Mouse (Mus musculus): ENCODE results near the gene Rtf2.

The Rtf2 gene

DNA sequence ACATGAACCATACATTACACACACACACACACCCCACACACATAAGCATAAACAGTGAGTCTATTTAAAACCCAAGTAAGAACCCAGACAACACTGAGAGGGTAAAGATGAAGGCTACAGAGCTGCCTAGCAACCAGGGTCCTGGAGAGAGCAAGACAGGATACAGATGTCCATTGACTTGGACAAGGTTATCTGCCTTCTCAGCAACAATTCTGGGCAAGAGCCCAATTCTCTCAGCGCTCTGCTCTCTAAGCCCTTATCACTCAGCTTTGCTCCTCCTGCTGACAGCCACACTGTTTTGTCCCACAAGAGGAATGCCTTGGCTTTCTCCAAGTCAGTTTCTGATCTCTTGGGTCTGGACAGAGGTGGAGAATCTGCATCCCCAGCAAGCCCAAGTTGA lies 9.7 kb upstream of the Rtf2 start:
- in situ Hi-C loops (cut with MboI; ENCODE audit: unreplicated experiment in 2 of 2): loop anchor here (25.0 kb wide), 2 partner anchors 1032 to 1907 kb away; partner anchors contain the start of gene Gm20721 (in 2 of the 2)

DNA sequence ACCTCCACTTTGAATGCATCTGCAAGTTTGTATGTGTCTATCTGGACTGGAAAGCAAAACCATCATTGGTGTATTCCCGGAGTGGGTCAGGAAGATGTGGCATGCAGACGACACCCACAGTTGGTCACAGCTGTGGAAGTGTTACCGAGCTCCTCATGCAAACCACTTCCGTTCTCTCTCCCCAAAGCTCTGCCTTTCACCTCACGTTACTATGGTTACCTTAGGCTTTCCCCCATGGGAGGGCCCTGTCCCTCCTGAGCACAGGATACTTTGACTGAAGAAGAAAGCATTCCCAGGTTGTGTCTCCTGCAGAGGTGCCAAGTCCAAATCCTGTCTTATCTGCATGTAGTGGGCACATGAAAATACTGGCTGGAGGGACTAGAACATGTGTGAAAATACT lies 6.6 kb upstream of the Rtf2 start:
- in situ Hi-C loops (cut with MboI; ENCODE audit: unreplicated experiment in 2 of 2): loop anchor here (25.0 kb wide), 2 partner anchors 1029 to 1904 kb away; partner anchors contain the start of gene Gm20721 (in 2 of the 2)

DNA sequence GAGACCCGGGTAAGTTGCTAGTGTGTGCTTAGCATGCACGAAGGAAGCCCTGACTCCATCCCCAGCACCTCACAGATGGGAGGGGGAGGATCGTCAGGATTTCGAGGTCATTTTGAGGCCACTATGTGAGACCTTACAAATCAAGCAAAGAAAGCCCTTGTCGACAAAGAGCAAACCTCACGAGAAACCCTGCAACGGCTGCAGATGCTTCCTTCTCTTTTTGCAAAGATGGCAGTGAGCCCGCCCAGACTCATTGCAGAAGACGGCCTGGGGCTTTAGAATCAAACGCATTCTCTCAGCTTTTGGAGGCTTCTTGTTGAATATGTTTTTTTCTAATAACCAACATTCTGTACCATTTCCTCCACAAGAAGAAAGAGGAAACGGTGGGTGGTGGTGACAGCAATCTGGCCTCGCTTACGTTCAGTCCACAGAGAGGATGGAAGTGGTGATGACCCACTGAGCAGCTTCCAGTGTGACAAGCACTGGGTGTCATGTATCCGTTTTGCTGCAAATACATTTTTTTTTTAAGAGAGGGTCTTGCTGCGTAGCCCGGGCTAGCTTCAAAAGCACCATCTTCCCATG lies 2.9 kb upstream of the Rtf2 start:
- in situ Hi-C loops (cut with MboI; ENCODE audit: unreplicated experiment in 2 of 2): loop anchor here (25.0 kb wide), 2 partner anchors 1025 to 1900 kb away; partner anchors contain the start of gene Gm20721 (in 2 of the 2)

DNA sequence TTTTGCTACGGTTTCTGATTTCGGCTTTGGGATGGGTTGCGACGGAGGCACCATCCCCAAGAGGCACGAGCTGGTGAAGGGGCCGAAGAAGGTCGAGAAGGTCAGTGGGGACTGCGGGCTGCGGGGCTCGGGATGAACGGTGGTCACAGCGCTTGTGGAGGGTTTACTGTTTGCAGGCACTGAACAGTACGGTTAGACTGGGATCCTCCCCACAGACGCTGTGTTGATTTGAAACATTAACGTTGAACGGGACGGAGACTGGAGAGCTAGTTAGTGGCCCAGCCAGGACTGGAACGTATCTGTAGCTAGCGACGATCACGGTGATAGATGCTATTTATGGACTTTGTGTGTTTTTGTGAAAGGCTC lies 267 bp downstream of the Rtf2 start:
- in situ Hi-C loops (cut with MboI; ENCODE audit: unreplicated experiment in 2 of 2): loop anchor here (5.0 to 25.0 kb wide), 3 partner anchors 58 to 1897 kb away; partner anchors contain the start of gene Gm20721 (in 2 of the 2)

DNA sequence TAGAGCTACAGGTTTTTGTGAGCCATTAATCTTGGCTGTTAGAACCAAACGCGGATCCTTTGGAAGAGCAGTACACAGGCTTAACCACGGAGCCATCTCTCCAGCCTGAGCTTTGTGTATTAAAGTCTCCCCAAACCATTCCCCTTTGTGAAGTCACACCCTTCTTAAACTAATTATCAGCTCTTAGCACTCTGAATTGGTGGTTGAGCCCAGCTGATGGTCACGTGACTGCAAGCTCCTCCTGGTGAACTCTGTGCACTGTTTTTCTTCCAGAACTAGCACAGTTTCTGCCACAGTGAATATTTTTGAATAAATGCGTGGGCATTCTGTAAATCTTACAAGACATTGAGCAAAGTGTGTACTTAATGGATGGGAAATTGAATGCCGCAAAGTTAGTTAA lies 820 bp downstream of the Rtf2 start:
- in situ Hi-C loops (cut with MboI; ENCODE audit: unreplicated experiment in 2 of 2): loop anchor here (5.0 to 25.0 kb wide), 3 partner anchors 59 to 1896 kb away; partner anchors contain the start of gene Gm20721 (in 2 of the 2)

DNA sequence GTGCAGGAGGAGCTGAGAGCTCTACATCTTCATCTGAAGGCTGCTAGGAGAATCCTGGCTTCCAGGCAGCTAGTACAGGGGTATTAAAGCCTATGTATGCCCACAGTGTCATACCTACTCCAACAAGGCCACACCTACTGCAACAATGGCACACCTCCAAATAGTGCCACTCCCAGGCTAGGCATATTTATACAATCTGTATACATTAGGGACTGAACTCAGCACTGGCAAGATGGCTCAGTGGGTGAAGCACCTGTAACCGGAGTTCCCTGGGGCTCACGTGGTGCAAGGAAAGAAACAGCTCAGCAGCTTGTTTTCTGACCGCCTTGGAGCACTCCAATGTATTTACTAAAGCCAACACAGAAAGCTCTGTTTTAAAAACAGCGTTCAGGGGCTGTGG lies 5.3 kb downstream of the Rtf2 start:
- in situ Hi-C loops (cut with MboI; ENCODE audit: unreplicated experiment in 2 of 2): loop anchor here (5.0 to 25.0 kb wide), 3 partner anchors 68 to 1892 kb away; partner anchors contain the start of gene Gm20721 (in 2 of the 2)

DNA sequence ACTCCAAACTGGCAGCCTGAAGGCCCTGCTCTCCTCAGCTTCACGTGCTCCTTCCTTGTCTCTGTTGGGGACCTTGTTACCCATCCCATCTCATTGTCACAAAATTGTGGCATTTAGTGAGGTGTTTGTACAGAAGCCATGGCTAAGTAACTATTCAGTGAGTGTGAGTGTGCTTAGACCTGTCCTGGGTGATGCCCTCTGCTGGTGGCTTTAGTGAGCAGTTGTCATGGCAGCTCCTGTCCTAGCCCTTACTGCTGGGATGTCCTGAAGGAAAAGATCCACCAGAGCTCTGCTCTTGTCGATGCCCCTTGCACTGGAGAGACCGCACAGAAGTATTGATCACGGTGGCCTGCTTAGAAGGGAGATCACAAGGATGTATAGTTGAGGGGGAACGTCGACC lies 7.0 kb downstream of the Rtf2 start:
- in situ Hi-C loops (cut with MboI; ENCODE audit: unreplicated experiment in 2 of 2): loop anchor here (5.0 to 25.0 kb wide), 3 partner anchors 70 to 1890 kb away; partner anchors contain the start of gene Gm20721 (in 2 of the 2)

DNA sequence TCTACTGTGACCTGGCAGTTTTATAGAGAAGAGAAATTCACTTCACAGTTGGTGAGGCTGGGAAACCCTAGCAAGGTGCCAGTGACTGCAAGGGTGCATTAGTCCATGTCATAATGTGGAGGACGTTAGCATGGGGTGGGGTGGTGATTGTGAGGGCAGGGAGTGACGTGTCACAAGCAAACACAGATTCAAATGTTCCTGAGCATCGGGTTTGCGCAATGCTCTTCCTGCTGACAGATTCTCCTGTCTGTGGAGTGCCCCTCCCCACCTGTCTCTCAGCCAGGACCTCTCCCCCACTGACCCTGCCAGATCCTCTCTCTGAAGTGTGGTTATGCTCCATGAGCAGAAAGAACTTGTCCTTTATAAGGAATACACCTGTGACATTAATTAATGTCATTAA lies 8.0 kb downstream of the Rtf2 start:
- in situ Hi-C loops (cut with MboI; ENCODE audit: unreplicated experiment in 2 of 2): loop anchor here (5.0 to 25.0 kb wide), 3 partner anchors 71 to 1889 kb away; partner anchors contain the start of gene Gm20721 (in 2 of the 2)

DNA sequence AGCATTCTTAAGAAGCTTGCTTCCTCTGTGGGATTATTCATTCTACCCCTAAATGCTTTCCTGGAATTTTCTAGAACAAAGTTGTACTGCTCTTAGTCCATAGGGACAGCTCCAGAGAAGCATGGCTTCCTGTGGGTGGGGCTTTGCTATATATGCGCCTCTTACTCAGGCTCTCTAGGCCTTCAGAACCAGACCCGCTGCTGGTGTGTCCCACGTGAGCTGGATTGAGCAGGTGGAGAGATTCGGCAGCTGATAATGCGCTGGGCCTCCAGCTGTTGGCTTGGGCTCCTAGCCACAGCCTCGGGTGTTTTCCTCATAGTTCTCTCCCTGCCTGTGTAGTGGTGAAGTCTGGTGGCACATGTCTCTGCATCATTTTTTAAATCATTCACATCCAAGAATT lies 10.3 kb downstream of the Rtf2 start:
- in situ Hi-C loops (cut with MboI; ENCODE audit: unreplicated experiment in 2 of 2): loop anchor here (25.0 kb wide), 2 partner anchors 1112 to 1637 kb away; partner anchors contain the start of gene Stx16 (in 1 of the 2)

DNA sequence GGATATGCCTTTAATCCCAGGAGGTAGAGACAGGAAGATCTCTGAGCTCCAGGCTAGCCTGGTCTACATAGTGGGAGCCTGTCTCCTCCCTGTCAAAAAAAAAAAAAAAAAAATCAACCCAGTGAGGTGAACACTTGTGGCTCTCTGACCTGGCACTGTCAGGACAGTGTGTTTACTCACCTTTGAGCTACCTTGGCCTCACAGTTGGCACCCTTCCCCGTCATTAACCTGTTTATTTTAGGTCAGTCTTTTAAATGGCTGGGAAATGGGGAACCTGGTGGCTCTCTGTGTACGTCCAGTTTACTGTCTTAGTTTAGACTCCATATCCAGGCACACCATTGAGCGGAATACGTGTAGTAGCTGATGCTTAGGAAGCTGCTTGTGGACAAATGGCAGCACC lies 11.7 kb downstream of the Rtf2 start:
- in situ Hi-C loops (cut with MboI; ENCODE audit: unreplicated experiment in 2 of 2): loop anchor here (25.0 kb wide), 2 partner anchors 1110 to 1635 kb away; partner anchors contain the start of gene Stx16 (in 1 of the 2)

DNA sequence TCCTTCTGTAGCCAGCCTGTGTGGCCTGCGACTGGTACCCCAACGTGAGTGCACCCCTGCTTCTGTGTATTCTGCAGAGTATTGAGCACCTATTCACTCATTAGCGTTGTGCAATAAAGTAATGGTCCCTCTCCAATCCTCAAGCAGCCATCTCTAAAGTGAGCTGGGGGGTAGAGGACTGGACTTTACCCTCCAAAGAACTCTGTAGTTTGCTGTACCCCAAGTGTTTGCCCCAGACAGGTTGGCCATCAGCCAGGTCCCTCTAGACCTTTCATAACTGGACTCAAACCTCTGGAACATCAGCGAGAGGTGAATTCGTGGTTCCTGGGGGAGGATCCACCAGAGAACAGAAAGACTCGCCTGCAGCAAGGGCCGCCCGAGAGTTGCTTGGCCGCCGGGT lies 12.1 kb downstream of the Rtf2 start:
- in situ Hi-C loops (cut with MboI; ENCODE audit: unreplicated experiment in 2 of 2): loop anchor here (25.0 kb wide), 2 partner anchors 1110 to 1635 kb away; partner anchors contain the start of gene Stx16 (in 1 of the 2)

DNA sequence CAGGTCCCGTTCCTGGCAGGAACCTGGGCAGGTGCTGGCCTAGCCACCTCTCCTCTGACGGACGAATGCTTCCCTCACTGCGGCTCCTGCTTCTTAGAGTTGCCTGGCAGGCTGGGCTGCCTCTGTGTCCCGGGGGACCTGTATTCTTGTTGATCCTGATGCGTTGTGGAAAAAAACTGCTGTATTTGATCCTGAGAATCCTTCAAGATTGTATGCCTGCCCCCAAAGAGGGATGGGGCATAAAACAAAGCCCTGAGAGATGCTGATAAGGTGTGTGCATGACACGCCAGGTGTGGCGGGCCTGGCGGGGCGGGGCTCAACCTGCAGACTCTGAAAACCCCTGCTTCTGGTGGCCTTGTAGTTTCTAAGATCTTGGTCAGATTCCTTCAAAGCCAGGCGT lies 18.1 kb downstream of the Rtf2 start, which contains the start of gene Gcnt7:
TSS of gene Gcnt7 (minus strand) at position 101 of the 400 bp plus-strand sequence.
- in situ Hi-C loops (cut with MboI; ENCODE audit: unreplicated experiment in 2 of 2): loop anchor here (25.0 kb wide), 2 partner anchors 1104 to 1629 kb away; partner anchors contain the start of gene Stx16 (in 1 of the 2)

DNA sequence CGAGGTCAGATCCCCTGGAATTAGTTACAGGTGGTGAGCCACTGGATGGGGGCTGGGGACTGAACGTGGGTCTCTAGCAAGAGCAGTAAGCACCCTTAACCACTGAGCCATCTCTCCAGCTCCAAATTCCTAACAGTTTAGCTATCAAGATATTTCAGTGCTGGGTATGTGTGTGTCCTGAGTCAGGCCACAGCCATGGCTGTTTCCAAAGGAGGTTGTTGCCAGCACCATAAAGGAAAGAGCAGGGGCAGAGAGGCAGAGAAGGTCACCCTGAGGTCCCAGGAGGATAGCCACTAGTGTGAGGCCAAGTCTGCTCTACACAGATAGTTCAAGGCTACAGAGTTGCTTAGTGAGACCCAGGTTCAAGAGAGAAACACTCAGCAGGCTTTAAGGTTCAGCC lies 20.3 kb downstream of the Rtf2 start:
- in situ Hi-C loops (cut with MboI; ENCODE audit: unreplicated experiment in 2 of 2): loop anchor here (25.0 kb wide), 2 partner anchors 1102 to 1627 kb away; partner anchors contain the start of gene Stx16 (in 1 of the 2)

DNA sequence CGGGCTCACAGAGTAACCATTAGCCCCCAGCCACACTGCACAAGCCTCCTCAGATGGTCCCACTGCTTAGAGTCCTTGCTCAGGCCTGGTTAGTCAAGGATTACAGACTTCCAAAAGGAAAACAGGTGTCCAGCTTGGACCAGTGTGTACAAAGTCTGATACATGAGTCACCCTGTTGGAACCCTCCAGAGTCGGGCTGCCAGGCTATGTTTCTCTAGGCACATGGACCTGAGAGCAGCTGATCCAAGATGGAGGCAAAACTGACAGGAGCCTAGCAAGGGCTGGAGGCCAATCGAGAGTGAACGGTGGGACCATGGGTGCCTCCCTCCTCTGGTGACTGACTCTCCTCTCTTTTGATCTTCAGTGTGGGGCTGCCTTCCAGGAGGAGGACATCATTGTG lies 22.5 kb downstream of the Rtf2 start:
- in situ Hi-C loops (cut with MboI; ENCODE audit: unreplicated experiment in 2 of 2): loop anchor here (25.0 kb wide), 2 partner anchors 1099 to 1624 kb away; partner anchors contain the start of gene Stx16 (in 1 of the 2)

DNA sequence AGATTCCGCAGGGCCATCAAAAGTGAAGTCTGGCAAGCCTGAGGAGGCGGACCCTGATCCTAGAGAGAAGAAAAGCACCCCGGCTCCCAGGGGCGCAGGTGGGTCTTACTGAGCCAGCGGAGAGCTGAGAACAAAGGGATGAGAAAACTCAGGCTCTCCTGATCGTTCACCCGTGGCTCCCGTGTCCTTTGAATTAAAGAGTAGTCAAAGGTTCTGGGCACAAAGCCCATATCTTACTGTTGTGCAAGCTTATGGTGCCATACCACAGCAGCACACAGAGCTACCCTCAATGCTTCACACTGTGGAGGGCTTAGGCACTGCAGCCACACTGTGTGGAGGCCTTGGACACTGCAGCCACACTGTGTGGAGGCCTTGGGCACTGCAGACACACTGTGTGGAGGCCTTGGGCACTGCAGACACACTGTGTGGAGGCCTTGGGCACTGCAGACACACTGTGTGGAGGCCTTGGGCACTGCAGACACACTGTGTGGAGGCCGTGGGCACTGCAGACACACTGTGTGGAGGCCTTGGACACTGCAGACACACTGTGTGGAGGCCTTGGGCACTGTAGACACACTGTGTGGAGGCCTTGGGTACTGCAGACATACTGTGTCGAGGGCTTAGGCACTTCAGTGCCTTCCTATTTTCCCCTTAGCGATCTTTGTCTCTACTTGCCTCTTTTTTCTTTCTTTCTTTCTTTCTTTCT lies 26.2 kb downstream of the Rtf2 start:
- in situ Hi-C loops (cut with MboI; ENCODE audit: unreplicated experiment in 2 of 2): loop anchor here (25.0 kb wide), 2 partner anchors 1096 to 1621 kb away; partner anchors contain the start of gene Stx16 (in 1 of the 2)

DNA sequence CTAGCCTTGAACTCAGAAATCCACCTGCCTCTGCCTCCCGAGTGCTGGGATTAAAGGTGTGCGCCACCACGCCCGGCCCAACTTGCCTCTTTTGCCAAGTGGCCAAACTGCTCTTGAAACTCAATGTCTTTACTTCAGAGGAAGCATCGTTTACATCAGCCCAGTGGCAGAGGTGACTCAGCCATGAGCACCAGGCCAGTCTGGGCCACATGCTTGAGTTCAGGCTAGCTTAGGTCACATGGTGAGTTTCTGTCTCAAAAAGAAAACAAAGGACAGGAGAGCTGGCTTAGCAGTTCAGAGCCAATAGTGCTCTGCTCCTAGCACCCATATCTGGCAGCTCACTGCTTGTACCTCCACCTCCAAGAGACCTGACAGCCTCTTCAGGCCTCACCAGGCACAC lies 26.9 kb downstream of the Rtf2 start:
- in situ Hi-C loops (cut with MboI; ENCODE audit: unreplicated experiment in 2 of 2): loop anchor here (25.0 kb wide), 2 partner anchors 1095 to 1620 kb away; partner anchors contain the start of gene Stx16 (in 1 of the 2)

DNA sequence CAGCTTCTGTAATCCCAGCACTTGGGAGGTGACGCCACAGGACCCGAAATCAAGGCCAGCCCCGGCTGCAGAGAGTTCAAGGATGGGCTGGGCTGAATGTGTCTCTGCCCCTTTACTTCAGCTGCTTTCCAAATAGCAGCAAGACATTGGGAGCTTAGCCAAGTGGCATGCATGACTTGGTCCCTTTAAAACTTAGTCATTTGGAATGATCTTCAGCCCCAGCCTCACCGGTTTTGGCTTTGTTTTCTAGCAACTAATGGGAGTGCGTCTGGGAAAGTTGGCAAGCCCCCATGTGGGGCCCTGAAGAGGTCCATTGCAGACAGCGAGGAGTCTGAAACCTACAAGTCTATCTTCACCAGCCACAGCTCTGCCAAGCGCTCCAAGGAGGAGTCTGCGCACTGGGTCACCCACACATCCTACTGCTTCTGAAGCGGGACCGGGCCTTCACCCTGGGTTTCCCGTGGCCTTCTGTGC lies 28.0 kb downstream of the Rtf2 start:
- in situ Hi-C loops (cut with MboI; ENCODE audit: unreplicated experiment in 2 of 2): loop anchor here (25.0 kb wide), 2 partner anchors 1094 to 1619 kb away; partner anchors contain the start of gene Stx16 (in 1 of the 2)

DNA sequence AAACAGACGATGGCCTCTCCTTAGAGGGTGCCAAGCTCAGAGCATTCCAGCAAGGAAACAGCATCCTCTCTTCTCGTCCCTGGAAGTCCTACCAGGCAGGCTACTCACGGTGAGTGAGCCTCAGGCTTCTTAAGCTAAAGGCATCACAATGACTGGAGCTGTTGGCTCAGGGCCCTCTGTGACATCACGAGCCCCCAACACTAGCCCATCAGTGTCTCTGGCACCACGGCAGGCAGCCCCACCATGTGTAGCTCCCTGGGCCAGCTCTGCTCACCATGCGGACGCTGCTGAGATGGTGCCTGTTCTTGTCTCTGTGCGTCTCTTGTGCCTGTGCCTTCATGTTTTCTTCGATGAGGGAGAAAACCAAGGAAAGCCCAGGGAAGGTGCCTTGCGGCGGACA lies 32.0 kb downstream of the Rtf2 start, which contains the start of gene Fam209:
TSS of gene Fam209 (plus strand) at position 203 of the 400 bp plus-strand sequence.
- in situ Hi-C loops (cut with MboI; ENCODE audit: unreplicated experiment in 2 of 2): loop anchor here (10.0 to 25.0 kb wide), 3 partner anchors 1090 to 1615 kb away; partner anchors contain the start of gene Stx16 (in 1 of the 2)

DNA sequence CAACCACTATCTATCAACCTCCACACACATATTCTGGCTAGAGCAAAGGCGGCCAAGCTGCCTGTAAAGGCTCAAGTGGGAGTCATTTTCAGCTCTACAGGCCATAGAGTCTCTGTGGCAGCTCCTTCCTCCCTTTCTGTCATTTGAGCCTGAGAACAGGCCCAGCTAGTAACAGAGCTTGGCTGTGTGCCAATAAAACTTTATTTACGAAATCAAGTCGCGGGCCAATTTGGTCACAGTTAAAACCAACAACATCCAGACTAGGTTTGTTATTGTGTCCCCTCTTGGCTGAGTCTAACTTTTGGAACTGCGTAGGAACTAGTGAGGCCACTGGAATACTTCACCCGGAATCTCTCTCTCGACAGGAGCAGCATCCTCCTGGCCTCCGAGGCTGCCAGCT lies 33.2 kb downstream of the Rtf2 start:
- in situ Hi-C loops (cut with MboI; ENCODE audit: unreplicated experiment in 2 of 2): loop anchor here (10.0 to 25.0 kb wide), 3 partner anchors 1089 to 1614 kb away; partner anchors contain the start of gene Stx16 (in 1 of the 2)

DNA sequence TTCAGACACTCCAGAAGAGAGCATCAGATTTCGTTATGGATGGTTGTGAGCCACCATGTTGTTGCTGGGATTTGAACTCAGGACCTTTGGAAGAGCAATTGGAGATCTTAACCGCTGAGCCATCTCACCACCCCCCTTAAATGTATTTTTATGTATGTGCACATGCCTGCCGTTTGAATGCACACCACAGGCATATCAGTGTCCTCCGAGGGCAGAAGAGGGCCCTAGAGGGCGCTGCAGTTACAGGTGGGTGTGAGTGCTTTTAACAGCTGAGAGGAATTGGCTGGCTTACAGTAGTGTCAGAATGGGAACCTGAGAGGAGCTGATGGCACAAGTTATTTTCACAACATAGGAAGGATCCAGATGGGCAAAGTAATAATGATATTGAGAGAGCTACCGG lies 34.6 kb downstream of the Rtf2 start:
- in situ Hi-C loops (cut with MboI; ENCODE audit: unreplicated experiment in 2 of 2): loop anchor here (5.0 to 25.0 kb wide), 7 partner anchors 522 to 1963 kb away; partner anchors contain the start of gene Stx16 (in 1 of the 2)

All from v-Abl transformed pro-B cells (cell line).